Mouse (Mus musculus): ENCODE data around the gene Htr2a.

Htr2a gene

DNA sequence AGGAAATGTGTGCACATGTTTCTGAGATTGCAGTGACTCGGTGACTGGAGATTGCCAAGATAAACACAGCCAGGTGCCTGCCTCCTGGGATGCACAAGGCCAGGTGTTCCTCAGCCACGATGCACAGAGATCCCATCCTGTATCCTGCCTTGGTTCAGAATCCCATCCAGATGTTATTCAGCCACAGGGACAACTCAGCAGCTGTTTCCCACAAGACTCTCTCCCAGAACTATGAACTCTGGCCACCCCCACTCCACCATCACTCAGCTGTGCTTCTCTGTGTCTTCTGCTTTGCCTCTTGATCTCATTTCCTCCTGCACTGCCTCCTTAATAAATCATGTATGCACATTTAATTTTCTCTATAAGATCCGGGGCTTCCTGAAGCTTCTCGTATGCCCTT, 56.1 kb downstream of the Htr2a start:
- no peak for DNase-seq (ENCODE audit: low spot score in 2 of 2)

DNA sequence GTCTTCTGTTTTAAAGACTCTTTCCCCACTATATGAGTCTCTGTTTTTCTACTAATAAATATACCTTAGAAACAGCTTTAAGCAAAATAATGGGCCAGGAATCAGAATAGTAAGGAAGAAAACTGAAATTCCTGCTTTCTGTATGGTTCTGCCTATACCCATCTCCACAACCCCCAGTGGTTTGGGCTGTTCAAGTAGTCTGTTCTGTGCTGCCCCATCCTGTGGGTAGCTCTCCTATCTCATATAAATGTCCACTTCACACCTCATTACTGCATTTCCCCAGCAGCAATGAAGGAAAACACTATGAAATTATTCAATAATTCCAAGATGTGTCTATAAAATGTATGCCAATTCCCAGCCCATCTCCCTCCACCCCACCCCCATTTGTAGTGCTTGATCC, 56.8 kb downstream of the Htr2a start:
- DNase-seq (ENCODE audit: low spot score in 2 of 2), result no peak

DNA sequence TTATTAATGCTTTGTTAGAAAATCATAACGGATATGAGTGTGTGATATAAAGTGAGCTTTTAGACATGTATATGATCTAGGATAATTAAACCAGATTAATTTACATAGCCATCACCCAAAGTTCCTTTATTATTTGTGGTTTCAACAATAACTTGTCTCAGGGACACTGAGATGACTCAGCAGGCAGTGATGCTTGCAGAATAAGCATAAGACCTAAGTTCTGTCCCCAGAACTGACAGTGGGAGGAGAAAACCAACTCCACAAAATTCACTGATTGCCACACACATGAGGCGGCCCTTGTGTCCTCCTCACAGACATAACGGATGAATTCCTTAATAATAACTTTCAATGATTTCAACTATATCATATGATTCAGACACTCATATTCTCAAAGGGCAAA, 58.6 kb downstream of the Htr2a start:
- DNase-seq (ENCODE audit: low spot score in 2 of 2), result peak in 1 of 2 experiments; percentile 21

DNA sequence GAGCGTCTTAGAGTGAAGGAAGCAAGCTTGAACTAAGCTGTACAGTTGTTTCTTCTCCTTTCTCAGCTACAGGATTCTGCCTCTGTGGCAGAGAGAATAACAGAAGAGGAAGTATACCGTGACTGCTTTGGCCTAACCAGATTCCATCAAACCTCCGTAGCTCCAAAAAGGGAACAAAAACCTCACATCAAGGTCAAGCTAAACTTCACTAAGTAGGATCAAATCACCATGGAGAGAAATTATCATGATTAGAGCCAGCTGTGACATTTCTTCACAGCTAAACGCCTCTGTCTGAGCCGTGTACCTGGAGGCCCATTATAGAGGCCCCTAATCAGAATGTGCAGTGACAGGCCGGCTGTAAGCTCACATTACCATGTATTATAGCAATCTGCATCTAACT, 63.3 kb downstream of the Htr2a start:
- DNase-seq (ENCODE audit: low spot score in 2 of 2), result peak in 1 of 2 experiments; percentile 47

DNA sequence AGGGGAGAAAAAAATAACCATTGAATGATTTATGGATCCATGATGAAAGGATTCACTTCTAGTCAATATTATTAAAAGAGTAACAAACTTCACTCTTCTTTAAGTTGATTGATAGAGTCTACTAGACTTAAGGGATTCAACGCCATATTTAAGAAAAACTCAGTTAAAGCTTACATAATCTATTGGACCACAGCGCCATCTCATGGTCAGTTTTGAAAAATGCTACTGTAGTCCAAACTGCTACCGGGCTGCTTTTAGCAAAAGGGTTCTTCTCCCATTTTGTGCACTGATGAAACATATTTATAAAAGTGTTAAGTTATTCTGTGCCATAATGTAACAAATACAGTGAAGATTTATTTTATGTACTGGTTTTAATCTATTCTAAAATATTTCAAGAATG, 68.4 kb downstream of the Htr2a start:
- peak; percentile 40 to 71 for DNase-seq (ENCODE audit: low spot score in 2 of 2)

DNA sequence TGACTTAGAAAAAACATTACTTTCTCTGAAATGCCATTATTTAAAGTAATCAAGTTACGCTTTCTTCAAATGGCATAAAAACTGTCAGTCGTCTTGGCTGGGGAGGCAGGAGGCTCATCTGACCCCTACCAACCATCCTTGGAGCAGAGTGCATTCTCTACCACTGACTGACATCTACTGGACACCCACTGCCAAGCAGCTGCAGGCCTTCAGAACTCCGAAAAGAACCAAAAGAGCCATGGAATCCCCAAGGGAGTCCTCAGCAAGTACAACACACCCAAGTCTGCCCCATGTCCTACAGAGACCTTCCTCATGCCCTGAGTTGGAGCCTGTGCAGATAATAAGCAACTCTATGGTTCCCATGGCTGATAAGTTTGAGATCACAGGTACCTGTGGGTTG, 82.9 kb downstream of the Htr2a start:
- peak in 1 of 2 experiments; percentile 40 for DNase-seq (ENCODE audit: low spot score in 2 of 2)

DNA sequence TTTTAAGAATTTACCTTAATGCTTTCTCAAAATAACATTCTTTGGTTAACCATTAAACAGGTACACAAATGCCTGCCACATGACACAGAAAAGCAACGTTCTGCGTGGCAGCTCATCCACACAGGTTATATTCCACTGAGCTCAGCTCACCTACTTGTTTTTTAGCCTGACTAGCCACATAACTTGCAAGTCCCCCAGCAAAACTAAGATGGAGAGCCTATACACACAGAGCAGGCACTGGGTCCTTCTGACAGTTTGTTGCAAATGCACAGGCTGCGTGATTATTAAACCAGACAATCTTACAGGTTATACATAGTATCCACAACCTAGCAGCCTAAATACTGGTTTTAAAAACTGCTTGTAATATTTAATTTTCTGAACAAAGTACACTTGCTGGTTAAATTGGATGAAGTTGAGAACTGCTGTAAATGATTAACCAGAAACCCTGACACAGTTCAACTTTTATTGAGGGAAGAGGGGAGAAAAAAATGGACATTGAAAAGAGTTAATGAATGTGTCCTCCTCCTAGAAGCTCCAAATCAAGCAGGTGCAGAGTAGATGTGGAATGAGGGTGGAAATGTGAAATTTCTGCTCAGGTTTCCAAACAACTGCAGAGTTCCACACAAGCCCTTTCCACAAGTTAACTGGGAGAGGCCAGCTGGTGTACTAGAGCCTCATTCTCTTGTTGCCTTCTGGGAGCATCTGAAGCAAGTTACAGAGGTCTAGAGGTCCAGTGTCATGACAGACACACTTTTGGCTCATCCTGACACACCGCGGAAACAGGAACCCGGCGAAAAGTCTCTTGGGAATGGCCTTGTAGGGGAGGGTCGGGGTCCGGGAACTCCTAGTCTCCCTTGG, 90.8 kb downstream of the Htr2a start:
- DNase-seq (ENCODE audit: low spot score in 2 of 2), result peak in 1 of 2 experiments; percentile 37

DNA sequence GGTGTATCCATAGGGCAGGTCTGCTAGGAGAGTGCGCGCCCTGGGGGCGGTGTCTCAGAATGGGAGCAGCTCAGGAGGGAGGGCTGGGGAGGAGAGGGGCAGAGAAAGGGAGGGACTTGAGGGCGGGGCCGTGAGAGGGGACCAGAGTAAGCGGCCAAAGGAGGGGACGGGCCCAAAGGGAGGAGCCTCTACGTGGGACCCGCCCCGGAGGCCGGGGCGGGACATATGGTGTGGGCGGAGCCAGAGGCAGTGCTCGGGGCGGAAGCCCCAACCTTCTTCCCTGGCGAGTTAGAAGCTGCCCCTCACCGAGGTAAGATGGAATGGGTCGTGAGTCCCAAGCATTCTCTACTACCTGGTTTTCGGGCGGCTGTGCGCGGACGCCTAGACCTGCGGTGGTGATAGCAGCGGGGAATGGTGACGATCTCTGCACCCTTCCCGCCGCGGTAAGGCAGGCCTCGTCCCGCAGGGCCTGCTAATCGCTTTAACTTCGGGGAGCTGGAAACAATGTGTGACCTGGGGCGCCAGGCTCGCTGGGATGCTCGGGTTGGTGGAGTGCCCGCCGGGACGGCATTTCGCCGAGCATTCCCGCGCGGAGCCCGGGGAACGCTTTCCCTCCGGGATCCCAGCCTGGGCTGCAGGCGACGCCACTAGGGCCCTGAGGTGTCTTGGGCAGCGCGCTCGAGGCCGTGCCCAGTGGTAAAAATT, 91.6 kb downstream of the Htr2a start, which contains the start of gene Esd:
Gene Esd (plus strand): TSS at position 219 of the 705 bp plus-strand sequence.
- peak; percentile 93 to 94 for DNase-seq (ENCODE audit: low spot score in 2 of 2)

DNA sequence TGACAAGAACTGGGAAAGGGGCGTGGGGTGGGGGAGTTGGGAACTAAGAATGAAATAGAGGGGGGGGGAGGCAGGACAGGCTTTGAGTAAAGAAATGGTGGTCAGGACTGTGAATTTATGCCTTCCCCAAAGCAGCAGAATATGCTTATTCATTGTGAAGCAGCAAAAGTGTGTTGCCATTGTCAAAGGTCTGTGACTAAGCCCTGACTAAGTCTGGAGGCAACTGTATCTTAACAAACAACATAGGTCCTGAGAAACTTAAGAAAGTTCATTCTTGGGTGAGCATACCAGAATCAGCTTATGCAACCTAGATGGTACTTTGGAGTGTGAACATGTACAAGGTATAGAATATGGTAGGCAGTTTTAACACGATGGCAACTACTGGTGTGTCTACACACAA, 92.8 kb downstream of the Htr2a start:
- DNase-seq (ENCODE audit: low spot score in 2 of 2), result peak in 1 of 2 experiments; percentile 21

DNA sequence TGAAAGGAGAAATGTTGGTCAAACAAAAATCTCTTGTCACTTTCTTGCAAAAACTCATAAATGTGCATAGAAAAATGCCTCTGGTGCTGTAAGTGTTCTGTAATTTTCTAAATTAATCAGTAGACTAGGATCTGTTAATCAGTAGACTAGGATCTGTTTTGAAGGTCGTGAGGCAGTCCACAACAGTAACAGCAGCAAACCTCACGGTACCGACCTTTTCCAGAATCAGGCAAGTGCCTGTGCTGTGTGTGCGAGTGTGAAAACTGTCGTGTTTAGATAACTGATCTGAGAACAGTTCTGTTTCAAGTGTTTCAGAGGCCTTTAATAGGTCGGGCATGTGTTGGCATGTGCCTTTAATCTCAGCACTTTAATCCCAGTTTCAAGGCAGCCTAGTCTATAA, 94.8 kb downstream of the Htr2a start:
- DNase-seq (ENCODE audit: low spot score in 2 of 2), result peak in 1 of 2 experiments; percentile 22

DNA sequence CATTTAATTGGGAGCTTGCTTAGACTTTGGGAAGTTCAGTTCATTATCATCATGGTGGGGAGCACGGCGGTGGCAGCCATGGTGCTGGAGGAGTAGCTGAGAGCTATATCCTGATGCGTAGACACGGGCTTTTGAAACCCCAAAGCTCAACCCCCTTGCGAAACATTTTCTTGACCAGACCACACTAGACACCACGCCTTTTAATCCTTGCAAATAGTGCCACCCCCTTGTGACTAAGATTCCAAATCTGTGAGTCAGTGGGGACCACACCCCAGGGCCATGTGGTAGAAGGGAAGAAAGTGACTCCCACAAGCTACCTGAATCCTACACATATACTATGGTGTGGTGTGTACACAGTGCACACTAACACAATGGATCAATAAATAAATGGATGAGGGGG, 96.2 kb downstream of the Htr2a start:
- DNase-seq (ENCODE audit: low spot score in 2 of 2), result peak in 1 of 2 experiments; percentile 21
